Mouse (Mus musculus): ENCODE measurements around the gene Tradd. TPM values are rescaled to one million over a fixed set of nuclear protein-coding genes. Genes with fewer than 3 reads are reported as not detected.
"Not testable (repeated sequence)": the region's sequence is repeated elsewhere in the genome, so short reads cannot be mapped to it uniquely, and the experiment has no call there.

The Tradd gene
- total RNA-seq, 4 experiments from 2014 or later, result 15.5 to 20.0 (median 19.2) TPM

DNA sequence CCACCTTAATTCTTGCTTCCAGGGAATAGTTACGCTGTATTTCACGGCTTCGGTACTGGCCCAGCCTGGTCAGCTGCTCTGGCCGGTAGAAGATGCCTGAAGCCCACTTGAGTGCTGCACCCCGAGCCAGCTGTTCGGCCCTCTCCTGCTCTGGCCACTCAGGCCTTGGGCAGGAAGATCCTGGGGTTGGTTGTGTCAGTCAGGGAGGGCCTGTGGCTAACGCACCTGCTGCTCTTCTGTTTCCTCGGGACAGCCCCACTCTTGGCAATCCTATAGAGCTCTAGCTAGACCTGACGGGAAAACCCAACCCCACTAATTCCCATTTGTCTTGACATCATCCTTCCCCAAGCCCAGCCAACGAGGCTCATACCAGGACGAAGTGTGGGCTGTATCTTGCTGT, 30.8 kb upstream of the Tradd start:
- no peak for DNase-seq

DNA sequence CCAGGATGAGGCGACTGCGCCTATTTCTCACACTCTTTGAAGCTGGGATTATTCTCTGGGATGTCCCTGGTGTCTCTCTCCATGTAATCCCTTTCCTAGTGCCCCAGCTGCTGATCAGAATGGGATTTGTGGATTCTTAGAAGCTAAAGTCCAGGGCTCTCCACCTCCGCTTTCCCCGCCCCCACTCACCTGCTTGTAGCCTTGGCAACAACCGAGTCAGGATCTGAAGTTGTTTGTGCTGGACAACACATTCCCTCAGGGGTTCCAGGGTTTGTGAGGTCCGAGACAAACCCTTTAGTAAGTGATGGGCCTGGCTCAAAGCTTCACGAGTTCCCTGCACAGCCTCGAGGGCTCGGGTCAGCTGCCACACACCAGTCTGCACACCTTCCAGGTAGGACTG, 30.4 kb upstream of the Tradd start:
- DNase-seq, result no peak

DNA sequence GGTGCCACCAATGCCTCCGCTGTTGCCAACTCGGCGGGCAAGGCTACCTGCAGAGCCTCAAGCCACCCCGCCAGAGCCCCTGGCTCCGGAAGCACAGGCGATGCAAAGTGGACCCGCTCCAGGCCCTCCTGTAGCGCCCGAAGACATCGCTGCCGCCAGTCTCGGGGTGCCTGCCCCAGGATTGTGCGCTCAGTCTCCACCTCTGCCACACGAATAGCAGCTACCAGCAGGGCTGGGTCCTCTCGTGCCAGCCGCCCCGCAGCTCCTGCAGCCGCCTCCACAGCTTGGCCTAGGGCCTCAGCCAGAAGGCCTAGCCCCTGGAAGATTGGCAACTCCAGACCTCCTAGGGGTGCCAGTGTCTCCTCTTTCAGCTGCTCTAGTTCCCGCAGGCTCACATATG, 29.0 kb upstream of the Tradd start:
- DNase-seq, result no peak

DNA sequence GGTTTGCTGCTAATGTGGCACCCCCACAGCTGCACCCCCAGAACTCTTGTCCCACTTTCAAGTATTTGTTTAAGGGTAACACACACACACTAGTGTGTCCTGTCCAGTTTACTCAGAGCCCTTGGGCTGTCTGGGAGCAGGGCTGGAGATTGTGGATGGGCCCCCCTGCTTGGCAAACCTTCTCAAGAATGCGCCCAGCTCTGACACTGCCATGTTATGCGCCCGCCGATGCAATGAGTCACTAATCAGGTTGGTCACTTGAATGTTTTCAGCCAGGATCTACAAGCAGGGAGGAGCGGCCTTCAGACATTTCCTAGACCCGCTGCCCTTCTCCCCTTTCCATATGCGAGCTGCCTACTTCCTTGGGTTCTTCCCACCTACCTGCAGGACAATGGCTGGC, 28.1 kb upstream of the Tradd start:
- DNase-seq, result no peak

DNA sequence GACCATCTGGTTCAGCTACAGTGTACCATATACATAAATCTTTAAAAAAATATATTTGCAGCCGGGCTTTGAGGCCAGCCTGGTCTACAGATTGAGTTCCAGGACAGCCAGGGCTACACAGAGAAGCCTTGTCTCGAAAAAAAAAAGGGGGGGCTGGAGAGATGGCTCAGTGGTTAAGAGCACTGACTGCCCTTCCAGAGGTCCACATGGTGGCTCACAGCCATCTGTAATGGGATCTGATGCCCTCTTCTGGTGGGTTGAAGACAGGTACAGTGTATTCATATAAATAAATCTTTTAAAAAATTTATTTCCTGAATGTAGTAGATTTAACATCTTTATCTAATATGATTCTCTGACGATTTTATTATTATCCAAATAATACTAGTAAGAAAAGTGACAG, 27.4 kb upstream of the Tradd start:
- not testable (repeated sequence) for DNase-seq

- not testable (repeated sequence) for DNase-seq
Measured at GRCm38 (mm10) chr8:105291364-105291763, 27.0 kb upstream of the Tradd start.

DNA sequence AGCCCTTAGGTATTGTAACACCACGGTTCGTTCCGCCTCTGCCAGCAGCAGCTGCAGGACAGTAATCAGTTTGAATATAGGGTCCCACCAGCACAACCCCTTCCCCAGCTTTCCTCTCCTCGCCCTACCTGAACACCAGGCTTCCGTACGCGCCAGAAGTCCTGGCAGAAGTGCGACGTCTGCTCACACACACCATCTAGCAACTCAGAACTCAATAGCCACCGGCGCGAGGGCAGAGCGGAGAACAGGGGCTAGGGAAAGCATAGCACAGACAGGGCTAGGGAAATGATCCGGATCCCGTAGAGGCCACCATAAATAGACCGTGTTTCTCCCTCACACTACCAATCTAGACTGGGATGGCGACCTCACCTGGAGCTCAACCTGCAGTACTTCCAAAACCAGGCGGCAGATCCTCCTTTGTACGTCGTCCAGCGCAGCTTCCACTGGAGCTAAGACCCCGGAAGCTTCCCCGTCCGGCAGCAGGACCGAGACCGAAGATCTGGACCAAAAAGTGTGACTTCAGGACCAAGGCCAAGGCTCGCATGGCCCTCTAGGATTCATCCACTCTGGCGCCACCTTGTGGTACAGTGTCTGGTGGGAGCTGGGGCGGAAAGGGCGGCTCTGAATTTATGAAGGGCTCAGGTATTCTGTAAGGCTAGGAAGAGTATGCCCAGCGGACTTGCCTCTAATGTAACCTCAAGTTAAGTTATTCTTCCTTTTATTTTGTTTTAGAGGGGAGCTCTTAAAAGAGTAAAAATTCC, 26.3 kb upstream of the Tradd start:
- DNase-seq, result peak; percentile 76

GRCm38 (mm10) chr8:105289805-105290460, 25.5 kb upstream of the Tradd start, which contains the start of gene 4931428F04Rik:
TSS of gene 4931428F04Rik (minus strand) at chr8:105289864.
- DNase-seq, result no peak

GRCm38 (mm10) chr8:105288958-105289732, 24.7 kb upstream of the Tradd start:
- DNase-seq, result peak; percentile 94

DNA sequence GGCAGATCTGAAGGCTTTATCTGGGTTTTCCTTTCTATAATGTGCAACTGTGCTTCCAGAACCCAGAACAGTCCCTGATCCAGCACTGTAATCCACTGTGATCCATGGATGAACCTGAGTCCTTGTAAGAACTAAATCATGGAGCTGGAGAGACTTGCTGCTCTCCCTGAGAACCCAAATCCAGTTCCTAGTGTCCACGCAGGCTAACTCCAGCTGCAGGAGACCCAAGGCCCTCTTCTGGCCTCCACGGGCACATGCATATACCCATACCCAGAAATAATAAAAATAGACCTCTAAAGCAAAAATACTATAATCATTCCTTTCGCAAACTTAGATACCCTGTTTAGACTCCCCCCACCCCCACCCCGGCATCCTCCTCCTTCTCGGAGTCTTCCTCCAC, 23.8 kb upstream of the Tradd start:
- no peak for DNase-seq

DNA sequence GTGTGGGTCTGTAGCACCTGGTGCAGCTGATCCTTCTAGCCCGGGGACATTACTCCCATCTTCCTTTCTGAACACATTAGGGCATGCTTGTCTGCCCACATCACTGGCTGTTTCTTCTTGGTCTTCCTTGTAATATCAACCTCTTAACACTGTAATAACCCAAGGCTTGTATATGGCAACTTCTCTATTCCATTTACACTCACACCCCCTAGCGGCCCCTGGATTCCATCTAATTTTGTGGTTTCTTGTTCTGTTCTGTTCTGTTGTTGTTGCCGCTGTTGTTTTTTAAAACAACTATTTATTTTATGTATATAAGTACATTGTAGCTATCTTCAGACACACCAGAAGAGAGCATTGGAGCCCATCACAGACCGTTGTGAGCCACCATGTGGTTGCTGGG, 22.5 kb upstream of the Tradd start:
- DNase-seq, result no peak

- no peak for DNase-seq
Measured at GRCm38 (mm10) chr8:105285514-105285913, 21.1 kb upstream of the Tradd start.

GRCm38 (mm10) chr8:105283074-105283473, 18.7 kb upstream of the Tradd start:
- no peak for DNase-seq

DNA sequence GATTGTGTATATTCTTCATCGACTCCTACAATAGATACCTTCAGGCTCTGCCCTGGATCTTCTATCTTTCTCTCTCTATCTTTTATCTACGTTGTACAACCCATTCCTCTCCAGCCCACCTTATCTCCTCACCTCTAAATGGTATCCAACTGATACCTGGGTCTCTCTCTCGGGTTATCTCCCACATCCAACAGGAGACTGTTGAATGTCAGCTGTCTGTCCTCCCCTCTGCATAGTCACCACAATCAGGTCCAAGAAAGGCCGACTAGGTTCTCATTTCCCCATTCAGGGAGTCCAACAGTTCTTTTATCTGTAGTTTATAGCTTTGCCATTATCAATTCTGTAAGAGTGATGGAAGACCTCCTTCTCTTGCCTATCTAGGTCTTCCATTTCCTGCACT, 17.8 kb upstream of the Tradd start:
- no peak for DNase-seq

DNA sequence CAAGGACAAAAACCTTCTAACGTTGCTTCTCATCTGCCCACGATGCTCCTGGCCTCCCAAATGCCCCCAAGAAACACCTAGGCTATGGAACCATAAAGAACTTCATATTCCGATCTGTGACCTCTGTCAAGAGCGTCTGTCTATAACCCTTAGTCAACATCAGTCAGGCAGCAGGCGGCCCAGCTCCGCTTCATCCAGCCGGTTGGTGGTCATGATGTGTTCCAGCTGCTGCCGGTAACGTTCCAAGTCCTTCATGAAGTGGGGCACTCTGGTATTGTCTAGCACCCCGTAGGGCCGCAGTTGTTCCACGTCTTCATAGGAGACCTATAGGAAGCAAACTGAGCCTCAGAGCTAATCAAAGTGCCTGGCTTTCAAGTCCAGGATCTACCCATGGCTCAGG, 17.4 kb upstream of the Tradd start:
- DNase-seq, result no peak

- no peak for DNase-seq
Measured at GRCm38 (mm10) chr8:105280567-105280966, 16.2 kb upstream of the Tradd start.

DNA sequence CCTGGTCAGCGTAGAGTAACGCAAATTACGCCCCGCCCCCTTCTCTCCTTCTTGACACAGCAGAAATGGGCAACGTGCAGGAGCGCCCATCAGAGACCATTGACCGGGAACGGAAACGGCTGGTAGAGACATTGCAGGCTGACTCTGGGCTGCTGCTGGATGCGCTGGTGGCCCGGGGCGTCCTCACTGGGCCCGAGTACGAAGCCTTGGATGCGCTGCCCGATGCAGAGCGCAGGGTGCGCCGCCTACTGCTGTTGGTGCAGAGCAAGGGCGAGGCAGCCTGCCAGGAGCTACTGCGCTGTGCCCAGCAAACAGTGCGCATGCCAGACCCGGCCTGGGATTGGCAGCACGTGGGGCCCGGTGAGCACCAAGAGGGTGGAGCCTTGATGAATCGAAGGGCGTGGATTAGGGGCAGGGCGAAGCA, 14.5 kb upstream of the Tradd start:
- peak; percentile 86 for DNase-seq

DNA sequence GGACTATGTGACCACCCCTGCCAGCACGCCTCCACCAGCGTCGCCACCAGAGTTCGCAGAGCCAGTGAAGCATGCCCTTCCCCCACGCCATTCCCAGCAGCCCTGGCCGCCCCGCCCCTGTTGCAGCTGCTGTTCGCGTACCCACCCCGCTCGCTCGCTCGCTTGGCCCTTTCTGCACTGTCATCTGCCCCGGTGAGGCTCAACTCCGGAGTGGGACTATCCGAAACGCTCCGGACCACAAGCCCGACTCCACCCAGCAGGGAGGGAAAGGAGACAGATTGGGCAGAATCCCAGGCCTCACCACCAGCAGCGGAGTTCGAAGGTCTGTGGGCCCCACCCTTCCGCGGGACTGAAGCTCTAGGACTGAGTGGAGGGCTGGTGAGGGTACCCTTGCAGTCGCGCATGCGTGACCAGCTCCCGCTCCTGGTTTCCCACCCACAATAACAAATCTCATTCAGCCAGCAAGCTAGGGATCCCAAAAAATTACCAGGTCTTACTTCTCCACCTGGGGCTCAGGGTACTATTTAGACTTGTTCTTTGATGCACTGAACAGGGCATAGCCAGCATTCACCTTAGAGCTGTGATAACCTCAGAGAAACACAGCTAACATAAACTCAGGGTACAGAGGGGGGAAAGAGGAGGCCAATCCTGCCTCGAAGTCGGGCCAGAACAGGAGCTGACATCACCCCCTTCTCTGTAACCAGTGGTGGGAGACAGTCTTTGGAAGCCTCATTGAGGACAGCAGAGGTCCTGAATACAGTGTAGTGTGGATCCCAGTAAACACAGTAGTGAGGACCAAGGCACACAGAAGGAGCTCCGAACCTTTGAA, 12.1 kb upstream of the Tradd start:
- DNase-seq, result no peak

- DNase-seq, result no peak
Measured at GRCm38 (mm10) chr8:105275840-105276239, 11.4 kb upstream of the Tradd start, which contains the start of gene Nol3. TSS of gene Nol3 (plus strand) at chr8:105276140.

- no peak for DNase-seq
Measured at GRCm38 (mm10) chr8:105275387-105275786, 11.0 kb upstream of the Tradd start.

DNA sequence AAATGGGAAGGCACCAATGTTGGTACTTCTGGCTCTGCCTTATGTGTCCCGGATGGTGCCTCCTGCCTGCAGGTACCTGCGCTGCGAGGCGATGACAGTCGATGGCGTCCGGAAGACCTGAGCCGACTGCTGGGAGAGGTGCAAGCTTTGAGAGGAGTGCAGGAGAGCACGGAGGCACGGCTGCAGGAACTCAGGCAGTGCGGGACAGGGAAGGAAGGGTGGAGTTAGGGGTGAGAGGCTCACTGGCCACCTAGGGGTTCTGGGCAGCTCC, 6.4 kb upstream of the Tradd start:
- no peak for DNase-seq

DNA sequence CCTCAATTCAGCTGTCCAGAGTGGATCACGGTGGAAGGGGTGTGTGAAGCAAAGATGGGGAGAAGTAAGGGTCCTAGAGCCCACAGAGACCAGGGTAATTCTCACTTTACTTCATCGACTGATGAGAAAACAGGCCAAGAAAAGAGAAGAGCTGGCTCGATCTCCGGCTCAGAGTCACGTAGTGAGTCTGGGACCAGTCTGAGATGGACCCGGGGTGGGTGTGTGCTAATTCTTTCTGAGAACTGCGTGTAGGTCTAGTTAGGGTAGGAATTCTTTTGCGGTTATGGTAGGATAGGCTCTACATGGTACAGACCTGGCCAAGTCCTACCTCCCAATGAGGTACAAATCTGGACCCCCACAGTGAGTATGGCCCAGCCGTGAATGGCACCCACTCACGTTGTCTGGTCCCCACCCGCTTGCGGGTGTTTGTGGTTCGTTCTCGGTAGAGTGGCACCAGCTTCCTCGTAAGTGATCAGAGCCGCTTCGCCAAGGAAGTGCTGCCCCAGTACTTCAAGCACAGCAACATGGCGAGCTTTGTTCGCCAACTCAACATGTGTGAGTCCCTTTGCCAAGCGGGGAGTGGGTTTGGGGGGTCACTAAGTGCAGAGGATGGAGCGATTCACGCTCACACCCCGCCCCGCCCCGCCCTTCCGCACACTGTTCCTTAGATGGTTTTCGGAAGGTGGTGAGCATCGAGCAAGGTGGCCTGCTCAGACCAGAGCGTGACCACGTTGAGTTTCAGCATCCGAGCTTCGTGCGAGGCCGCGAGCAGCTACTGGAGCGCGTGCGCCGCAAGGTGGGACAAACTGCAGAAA, 5.9 kb upstream of the Tradd start:
- DNase-seq, result no peak
